Mouse (Mus musculus): ENCODE results near the gene Prss27.
"Not testable (repeated sequence)": the region's sequence is repeated elsewhere in the genome, so short reads cannot be mapped to it uniquely, and the experiment has no call there.

The Prss27 gene

GRCm38 (mm10) chr17:24030551-24030950 lies 7.4 kb upstream of the Prss27 start:
- no peak for DNase-seq (ENCODE audit: extremely low spot score)

GRCm38 (mm10) chr17:24035087-24035486 lies 2.9 kb upstream of the Prss27 start:
- no peak for DNase-seq (ENCODE audit: extremely low spot score)

DNA sequence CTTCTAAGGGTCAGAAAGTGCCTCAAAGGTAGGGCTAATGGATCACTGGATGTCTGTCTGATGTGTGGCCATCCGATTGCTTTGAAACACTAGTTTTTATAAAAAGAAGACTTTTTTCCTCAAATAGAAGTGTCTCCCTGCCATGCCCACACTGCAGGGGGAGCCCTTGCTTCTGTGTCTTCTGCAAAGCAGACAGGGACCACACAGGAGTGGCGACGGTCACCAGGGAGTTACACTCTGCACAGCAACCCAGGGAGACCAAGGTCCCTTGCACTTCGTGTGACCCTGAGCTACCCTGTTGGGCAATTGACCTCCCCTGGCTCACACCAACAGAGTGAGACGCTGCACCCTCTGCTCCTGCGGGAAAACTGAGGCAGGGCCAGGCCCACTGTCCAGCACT lies 990 bp upstream of the Prss27 start:
- no peak for DNase-seq (ENCODE audit: extremely low spot score)

- DNase-seq (ENCODE audit: extremely low spot score): no peak
Observed at GRCm38 (mm10) chr17:24037360-24037759, 584 bp upstream of the Prss27 start.

DNA sequence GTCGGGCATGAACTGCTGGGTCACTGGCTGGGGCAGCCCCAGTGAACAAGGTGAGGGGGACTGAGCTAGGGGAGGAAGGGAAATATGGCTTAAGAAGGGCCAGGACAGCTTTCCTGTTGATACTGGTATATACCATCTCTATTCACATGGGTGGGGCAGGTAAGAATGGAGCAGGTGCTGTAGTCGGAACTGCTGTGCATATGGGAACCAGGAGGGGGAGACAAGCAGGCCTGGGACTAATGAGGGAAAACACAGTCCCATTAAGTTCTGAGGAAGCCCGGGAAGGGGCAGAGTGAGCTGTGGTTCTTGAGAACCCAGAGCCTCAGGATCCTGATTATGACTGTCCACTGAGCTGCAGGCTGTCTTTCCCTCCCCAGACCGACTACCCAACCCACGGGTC lies 6.5 kb downstream of the Prss27 start:
- no peak for DNase-seq (ENCODE audit: extremely low spot score)

DNA sequence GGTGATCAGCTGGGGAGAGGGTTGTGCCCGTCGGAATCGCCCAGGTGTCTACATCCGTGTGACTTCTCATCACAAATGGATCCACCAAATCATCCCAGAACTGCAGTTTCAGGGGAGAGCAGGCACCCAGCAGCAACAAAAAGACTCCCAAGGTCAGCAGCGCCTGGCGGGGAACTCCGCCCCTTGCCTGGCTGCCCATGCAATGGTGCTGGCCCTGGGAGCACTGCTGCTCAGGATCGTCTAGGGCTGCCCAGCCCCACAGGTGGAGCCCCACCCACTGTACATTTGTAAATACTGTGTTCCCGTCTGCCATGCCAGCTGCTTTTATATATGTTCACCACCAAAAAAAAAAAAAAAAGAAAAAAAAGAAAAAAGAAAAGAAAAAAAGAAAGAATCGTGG lies 7.7 kb downstream of the Prss27 start:
- no peak for DNase-seq (ENCODE audit: extremely low spot score)

GRCm38 (mm10) chr17:24046026-24046425 lies 8.1 kb downstream of the Prss27 start:
- no peak for DNase-seq (ENCODE audit: extremely low spot score)

- no peak for DNase-seq (ENCODE audit: extremely low spot score)
Observed at GRCm38 (mm10) chr17:24048053-24048452, 10.1 kb downstream of the Prss27 start.

DNA sequence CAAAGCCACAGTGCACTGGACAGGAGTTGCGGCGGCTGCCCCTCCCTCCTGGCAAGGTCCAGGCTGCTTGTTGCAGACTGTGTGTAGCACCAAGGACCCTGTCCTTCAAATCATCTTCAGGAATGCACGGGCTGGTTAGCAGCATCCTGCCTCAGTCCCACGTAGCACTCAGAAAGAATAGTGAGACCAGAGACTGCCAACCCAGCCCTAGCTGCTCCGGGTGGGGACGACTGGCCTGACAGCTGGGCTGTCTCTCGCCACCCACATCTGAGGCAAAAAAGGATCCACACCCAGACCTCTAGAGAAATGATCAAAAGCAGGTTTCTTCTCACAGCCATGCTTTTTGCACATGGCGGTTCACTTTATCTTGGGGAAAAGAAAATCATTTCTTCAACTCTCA lies 11.1 kb downstream of the Prss27 start:
- no peak for DNase-seq (ENCODE audit: extremely low spot score)

DNA sequence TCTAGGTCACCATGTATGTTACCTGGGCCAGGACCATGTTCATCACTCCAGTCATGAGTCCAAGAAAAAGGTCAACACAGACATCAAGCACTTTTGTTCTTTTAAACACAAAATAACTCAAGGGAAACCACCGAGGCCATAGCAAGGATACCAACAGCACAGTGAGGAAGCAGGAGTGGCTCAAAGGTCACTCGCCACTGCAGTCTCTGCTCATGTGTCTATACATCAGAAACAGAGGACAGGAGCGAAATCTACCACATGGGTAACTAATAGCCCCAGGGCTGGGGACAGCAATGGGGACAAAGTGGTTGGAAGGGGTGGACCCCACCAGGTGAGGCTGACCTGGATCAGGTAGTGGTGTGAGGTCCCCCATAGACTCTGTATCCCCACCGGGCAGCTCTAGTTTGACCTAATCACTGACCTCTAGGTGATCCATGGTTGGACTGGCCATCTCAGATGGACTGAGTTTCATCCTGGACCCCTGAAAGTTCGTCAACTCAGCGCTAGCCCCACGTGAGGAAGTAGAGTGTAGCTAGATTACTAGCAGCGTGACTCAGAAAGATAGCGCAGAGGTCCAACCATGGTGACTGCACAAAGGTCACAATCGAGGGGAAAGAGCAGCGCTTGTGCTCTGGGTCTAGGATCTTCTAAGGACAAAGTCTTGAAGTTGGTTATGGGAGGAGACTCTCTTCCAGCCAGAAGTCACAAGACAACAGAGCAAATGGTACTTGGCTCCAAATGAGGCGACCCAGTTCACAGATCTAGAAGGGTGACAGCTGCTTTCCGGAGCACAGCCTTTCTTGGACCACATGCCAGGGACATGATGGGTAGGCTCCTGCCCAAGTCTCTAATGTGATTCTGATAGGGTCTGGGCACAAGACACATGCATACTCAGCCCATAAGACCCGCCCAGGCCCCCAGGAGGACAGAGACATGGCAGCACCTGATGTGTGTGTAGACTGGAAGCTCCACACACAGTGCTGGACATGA lies 19.0 kb downstream of the Prss27 start:
- DNase-seq (ENCODE audit: extremely low spot score): no peak

DNA sequence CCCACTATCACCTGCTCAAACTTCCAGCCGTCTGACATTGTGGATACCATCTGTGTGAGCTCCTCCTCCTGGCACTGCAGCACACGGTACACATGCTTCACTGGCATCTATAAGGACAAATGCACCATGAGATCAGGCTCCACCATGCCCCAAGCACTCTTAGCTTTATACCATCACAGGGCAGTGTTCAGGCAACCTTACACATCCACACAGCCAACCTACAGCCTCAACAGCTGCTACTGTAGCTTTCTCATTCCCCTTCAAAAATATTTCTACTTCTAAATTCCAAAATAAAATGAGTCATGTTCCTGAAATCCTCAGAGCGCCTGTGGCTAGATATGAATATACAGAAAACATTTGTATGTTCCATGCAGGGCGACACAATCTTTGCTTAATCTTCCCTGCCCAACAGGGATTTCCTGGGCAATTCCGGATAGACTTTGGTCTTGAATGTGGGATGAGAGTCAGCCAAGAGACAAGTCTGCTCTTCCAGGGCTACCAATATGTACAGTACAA lies 19.8 kb downstream of the Prss27 start:
- no peak for DNase-seq (ENCODE audit: extremely low spot score)

DNA sequence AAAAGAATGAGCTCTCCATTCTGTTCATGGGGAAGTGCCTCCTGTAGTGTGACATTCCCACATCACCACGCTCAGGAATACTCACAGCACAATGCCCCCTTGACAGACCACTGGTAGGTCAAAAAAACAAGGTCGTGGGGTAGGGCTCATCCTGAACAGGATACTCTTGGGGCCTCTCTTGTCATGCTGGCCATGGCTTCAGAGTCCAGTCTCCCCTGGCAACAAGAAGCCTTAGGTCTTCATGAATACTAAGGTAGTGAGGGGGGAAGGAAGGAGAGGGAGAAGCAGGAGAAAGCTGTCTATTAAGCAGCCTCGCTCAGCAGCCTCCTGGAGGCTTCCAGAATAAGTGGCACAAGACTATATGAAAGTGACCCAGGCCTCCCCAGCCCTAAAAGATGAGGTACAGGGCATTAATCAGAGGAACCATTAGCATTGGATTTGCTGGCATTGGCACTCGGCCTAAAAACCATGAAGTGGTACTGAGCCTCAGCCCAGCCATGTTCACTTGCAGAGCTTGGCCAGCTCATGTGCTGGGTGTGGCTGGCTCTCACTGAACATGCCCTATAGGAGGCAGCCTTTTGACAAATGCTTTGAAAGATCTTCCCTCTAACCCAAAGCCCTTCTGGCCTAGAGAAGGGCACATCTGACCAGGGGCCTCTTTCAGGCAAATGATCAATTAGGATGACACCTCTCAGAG lies 24.7 kb downstream of the Prss27 start:
- no peak for DNase-seq (ENCODE audit: extremely low spot score)

- no peak for DNase-seq (ENCODE audit: extremely low spot score)
Observed at GRCm38 (mm10) chr17:24068271-24068670, 30.3 kb downstream of the Prss27 start.

- DNase-seq (ENCODE audit: extremely low spot score): no peak
Observed at GRCm38 (mm10) chr17:24069531-24069930, 31.6 kb downstream of the Prss27 start.

DNA sequence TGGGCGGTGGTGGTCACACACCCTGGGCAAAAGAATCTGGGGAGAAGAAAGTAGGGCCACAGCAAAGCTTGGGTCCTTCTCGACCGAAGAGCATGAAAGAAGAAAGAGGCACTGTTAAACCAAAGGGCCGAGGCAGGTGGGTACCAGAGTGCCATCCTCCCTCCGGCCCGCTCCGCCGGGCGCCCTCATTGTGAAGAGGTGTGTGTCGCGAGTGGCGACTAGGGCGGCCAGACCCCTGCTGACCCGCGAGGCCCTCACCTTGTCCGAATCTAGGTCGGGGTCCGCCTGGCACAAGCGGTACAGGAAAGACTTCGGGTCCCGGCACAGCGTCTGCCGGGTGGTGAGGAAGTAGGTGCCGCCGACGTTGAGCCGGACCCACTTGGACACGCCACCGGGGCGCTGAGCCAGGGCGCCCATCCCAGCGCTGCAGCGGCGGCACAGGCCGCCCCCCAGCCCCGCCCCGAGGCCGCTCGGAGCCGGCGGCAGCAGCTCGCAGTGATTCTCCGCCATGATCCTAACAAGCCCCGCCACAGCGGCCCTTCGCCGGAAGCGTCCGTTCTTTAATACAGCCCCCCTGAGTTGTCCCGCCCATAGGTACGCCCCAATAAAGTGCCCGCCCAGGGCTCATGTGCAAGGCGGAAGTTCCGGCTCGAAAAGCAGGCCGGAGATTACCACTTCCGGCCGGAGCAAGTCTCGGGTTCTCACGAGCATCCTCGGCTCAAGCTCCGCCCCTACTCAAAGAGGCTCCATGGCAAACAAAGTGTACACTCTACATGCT lies 35.2 kb downstream of the Prss27 start, which contains the start of gene Kctd5:
Kctd5 (minus strand) TSS at position 567 of the 778 bp plus-strand sequence.
- DNase-seq (ENCODE audit: extremely low spot score): peak; percentile 97

- no peak for DNase-seq (ENCODE audit: extremely low spot score)
Observed at GRCm38 (mm10) chr17:24077101-24077500, 39.2 kb downstream of the Prss27 start.

- DNase-seq (ENCODE audit: extremely low spot score): no peak
Observed at GRCm38 (mm10) chr17:24084593-24084992, 46.6 kb downstream of the Prss27 start.

DNA sequence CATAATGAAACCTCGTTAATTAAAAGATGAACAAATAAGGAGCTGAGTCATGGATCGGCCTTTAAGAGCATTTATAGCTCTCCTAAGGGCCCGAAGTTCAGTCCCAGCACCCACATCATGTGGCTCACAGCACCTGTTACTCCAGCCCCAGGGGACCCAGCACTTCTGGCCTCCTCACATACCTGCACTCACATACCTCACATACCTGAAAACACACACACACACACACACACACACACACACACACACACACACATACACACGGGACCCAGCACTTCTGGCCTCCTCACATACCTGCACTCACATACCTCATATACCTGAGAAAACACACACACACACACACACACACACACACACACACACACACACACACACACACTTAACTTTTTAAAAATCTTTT lies 48.5 kb downstream of the Prss27 start:
- not testable (repeated sequence) for DNase-seq (ENCODE audit: extremely low spot score)

DNA sequence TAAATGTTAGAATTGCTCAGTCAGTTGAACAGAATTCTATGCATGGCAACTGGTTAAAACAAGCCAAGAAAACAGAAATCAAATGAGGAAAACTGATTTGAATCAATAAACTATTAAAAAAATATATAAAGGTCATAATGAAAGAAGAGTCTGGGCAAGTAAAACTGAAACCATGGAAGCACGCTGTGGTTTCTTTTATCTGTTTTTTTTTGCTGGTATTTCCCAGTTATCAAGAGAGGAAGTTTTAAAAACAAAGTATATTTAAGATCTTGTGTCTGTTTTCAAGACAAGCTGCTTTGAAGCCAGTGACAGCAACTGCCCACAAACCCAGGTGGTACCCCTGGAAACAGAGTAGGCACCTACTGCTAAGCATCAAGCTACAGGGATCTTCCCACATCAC lies 52.6 kb downstream of the Prss27 start:
- no peak for DNase-seq (ENCODE audit: extremely low spot score)

Measured in embryo, embryonic 9.5 days (tissue).